Comparison of ENCODE assay signal across 17 mouse cellular contexts in genomic region chr1:192542093-192542492, GRCm38 (mm10).
"Had no signal": no experiment of that assay in that cellular context is flagged by ENCODE, and none has a peak within 500 bp of the region (broad histone marks: within the 10 kb centered on the region; RNA-seq: fewer than 3 reads in every experiment).

No protein-coding gene starts in this region.

- H3K4me1 ChIP-seq: liver, embryonic 15.5 days; lung, embryonic 15.5 days; stomach, embryonic 15.5 days had no signal

- H3K27ac ChIP-seq: liver, embryonic 15.5 days; lung, embryonic 15.5 days; macrophage; midbrain, embryonic 12.5 days; neural tube, embryonic 12.5 days; stomach, embryonic 15.5 days; stomach, postnatal 0 days had no signal

- H3K27me3 ChIP-seq: liver, embryonic 15.5 days; lung, embryonic 15.5 days; midbrain, embryonic 12.5 days; neural tube, embryonic 12.5 days; stomach, embryonic 15.5 days had no signal

- H3K4me3 ChIP-seq: liver, embryonic 15.5 days; lung, embryonic 15.5 days; megakaryocyte, embryonic 14.5 days; midbrain, embryonic 12.5 days; neural tube, embryonic 12.5 days; stomach, embryonic 15.5 days had no signal

- H3K9ac ChIP-seq: liver, embryonic 15.5 days; liver, postnatal 0 days; lung, embryonic 15.5 days; midbrain, embryonic 12.5 days; neural tube, embryonic 12.5 days; stomach, embryonic 15.5 days had no signal

- H3K36me3 ChIP-seq: liver, embryonic 15.5 days; lung, embryonic 15.5 days; midbrain, embryonic 12.5 days; neural tube, embryonic 12.5 days; stomach, embryonic 15.5 days had no signal

- DNase-seq: liver, postnatal 0 days; lung, adult 2 months; lung, postnatal 14 days; lung, postnatal 36 days; right cerebral cortex, postnatal 14 days; thymus, adult 2 months; thymus, postnatal 25 days; thymus, postnatal 4 days had no signal

- H3K4me2 ChIP-seq: liver, embryonic 15.5 days; lung, embryonic 15.5 days; midbrain, embryonic 12.5 days; neural tube, embryonic 12.5 days; stomach, embryonic 15.5 days had no signal

- H3K9me3 ChIP-seq: liver, embryonic 15.5 days; lung, embryonic 15.5 days; megakaryocyte, embryonic 14.5 days; midbrain, embryonic 12.5 days; neural tube, embryonic 12.5 days; stomach, embryonic 15.5 days had no signal

- ATAC-seq: liver, postnatal 0 days; lung, postnatal 0 days had no signal
